Mouse (Mus musculus) testis, adult 10 weeks (tissue): ENCODE measurements around the gene Olfr918. TPM values are rescaled to one million over a fixed set of nuclear protein-coding genes. Genes with fewer than 3 reads are reported as not detected.

Experiments used
- polyA plus RNA-seq: library from polyadenylated mRNA; stranded (reverse); fragments of 350-450 nt; fragmentation: Illumina TruSeq; extraction: RNeasy Lipid Tissue Mini Kit (QIAGEN cat#74804); gene quantifications from one replicate; pipeline ENCODE4 v1.2.3, GENCODE M21; 2014; ENCODE audit warnings: low read depth, low replicate concordance

Olfr918 gene
- polyA plus RNA-seq: not detected

DNA sequence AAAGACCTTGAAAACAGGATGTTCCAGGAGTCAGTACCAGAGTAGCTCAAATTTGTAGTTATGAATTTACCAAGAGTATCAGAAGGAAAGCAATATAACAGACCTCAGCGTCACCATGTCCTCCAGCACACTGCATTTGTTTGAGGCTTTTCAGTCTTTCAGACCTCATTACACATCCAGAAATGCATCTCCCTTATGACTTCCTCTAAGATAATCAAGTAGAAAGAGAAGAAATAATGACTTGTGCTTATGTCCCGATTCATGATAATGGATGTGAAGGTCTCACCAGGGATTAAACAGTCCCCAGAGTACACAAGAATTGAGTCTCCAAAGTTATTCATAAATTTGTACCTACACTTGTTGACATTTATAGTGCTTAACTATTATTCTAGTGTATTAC, at the start of gene Olfr918:
TSS of gene Olfr918 (minus strand) at position 101 of the 400 bp plus-strand sequence.

DNA sequence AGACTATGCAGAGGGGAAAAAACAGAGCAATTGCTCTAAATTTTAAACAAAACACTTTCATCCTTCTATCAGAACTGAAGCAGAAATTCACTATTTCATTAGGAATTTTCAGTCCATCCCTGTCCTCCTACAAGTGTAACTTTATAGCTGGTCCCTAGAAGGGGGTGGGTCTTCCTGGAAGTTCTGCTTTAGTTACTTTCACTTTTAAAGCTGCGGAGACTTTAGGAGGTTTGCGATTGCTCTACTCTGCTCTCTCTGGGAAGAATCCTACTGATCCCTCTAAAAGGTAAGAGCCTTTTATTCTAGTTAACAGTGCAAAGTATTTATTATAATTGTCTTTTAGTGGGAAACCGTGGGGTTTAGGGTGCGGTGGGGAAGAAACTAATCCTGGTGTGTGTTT, 43.7 kb upstream of the Olfr918 start, which contains the start of gene Vwa5a:
TSS of gene Vwa5a (plus strand) at position 167 of the 400 bp plus-strand sequence.

DNA sequence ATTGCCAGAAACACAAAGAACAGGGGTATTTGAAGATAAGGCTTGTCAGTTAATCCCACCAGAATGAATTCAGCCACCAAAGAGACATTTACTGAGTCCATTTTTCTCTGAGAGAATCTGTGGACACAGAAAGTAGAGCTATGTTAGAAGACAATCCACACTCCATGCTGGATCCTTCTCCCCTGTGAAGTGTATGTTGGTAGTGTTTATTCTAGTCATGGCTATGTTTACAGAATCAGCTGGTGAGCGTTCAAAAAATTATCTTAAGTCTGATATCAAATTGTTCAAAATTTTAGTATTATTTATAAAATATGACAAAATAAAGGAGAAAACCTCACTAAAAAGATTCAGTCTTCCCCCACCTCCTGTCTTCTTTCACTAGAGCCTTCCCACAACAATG, 8.7 kb downstream of the Olfr918 start, which contains the start of gene Olfr917:
TSS of gene Olfr917 (minus strand) at position 101 of the 400 bp plus-strand sequence.

DNA sequence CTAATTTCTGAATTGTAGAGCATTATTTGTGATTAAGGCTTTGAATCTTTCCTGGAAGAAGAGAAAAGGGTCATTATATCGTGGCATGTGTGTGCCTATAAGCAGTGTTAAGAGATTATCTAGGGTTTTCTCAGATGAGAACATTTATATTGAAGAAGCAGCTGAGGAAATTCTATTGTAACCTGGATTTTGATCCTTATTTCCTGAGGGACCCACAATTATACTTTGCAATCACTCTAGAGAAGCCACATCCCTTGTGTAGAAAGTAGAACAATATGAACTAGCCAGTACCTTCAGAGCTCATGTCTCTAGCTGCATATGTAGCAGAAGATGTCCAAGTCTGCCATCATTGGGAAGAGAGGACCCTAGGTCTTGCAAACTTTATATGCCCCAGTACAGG, 14.6 kb downstream of the Olfr918 start, which contains the start of gene Olfr916:
TSS of gene Olfr916 (minus strand) at position 101 of the 400 bp plus-strand sequence.

Other genes starting within 250 kb of the Olfr918 start
- gene Olfr901, start 245.1 kb downstream of the Olfr918 start, polyA plus RNA-seq: not detected
- not detected for gene Olfr902, start 226.9 kb downstream of the Olfr918 start, polyA plus RNA-seq
- gene Olfr904, start 211.5 kb downstream of the Olfr918 start, polyA plus RNA-seq: not detected
- gene Olfr905, start 203.5 kb downstream of the Olfr918 start, polyA plus RNA-seq: not detected
- 0.15 TPM for gene Olfr906, start 187.5 kb downstream of the Olfr918 start, polyA plus RNA-seq
- gene Olfr907, start 178.8 kb downstream of the Olfr918 start, polyA plus RNA-seq: not detected
- gene Olfr911-ps1, start 153.0 kb downstream of the Olfr918 start, polyA plus RNA-seq: not detected
- not detected for gene Olfr910, start 136.8 kb downstream of the Olfr918 start, polyA plus RNA-seq
- not detected for gene Olfr912, start 94.4 kb downstream of the Olfr918 start, polyA plus RNA-seq
- not detected for gene Olfr913, start 81.8 kb downstream of the Olfr918 start, polyA plus RNA-seq
- not detected for gene Olfr914, start 69.5 kb downstream of the Olfr918 start, polyA plus RNA-seq
- gene Olfr916, start 14.7 kb downstream of the Olfr918 start, polyA plus RNA-seq: not detected
- gene Olfr917, start 8.8 kb downstream of the Olfr918 start, polyA plus RNA-seq: not detected
- not detected for gene Olfr919, start 29.1 kb upstream of the Olfr918 start, polyA plus RNA-seq
- gene Vwa5a, start 43.7 kb upstream of the Olfr918 start, polyA plus RNA-seq: 8.6 TPM
- 0.22 TPM for gene Olfr920, start 77.7 kb upstream of the Olfr918 start, polyA plus RNA-seq
- not detected for gene Olfr921, start 98.5 kb upstream of the Olfr918 start, polyA plus RNA-seq
- gene Olfr922, start 140.0 kb upstream of the Olfr918 start, polyA plus RNA-seq: not detected
- not detected for gene Olfr923, start 151.9 kb upstream of the Olfr918 start, polyA plus RNA-seq
- gene Olfr924, start 169.8 kb upstream of the Olfr918 start, polyA plus RNA-seq: not detected
- gene Olfr26, start 180.5 kb upstream of the Olfr918 start, polyA plus RNA-seq: not detected
- not detected for gene Olfr926, start 202.5 kb upstream of the Olfr918 start, polyA plus RNA-seq